In genomic region chr9:69314451-69315210, GRCm38 (mm10) we compare ENCODE assay signal across 23 mouse cellular contexts.
DNase-seq lines count a peak whose midpoint lies in the region; ATAC-seq and TF ChIP-seq lines count a peak whose summit lies in the region.
"Had no signal": no experiment of that assay in that cellular context is flagged by ENCODE, and none has a peak within 500 bp of the region (broad histone marks: within the 10 kb centered on the region; RNA-seq: fewer than 3 reads in every experiment).

No protein-coding gene starts in this region.

- no peaks in the 10 kb centered on the region for H3K9me3 ChIP-seq in heart, embryonic 15.5 days (replicated peaks)
- no peaks in the 10 kb centered on the region for H3K9me3 ChIP-seq in liver, postnatal 0 days (ENCODE audit: low read length)
- no peaks in the 10 kb centered on the region for H3K9me3 ChIP-seq in liver, embryonic 11.5 days (ENCODE audit: control insufficient read depth, low read length)
- H3K9me3 ChIP-seq: embryonic facial prominence, embryonic 15.5 days; forebrain, embryonic 15.5 days; hindbrain, embryonic 12.5 days; intestine, embryonic 15.5 days had no signal

- H3K4me2 ChIP-seq in heart, embryonic 15.5 days = no peak overlapping the region
- H3K4me2 ChIP-seq in liver, postnatal 0 days (ENCODE audit: low read depth, low read length) = no peak overlapping the region
- H3K4me2 ChIP-seq in liver, embryonic 11.5 days = no peak overlapping the region
- H3K4me2 ChIP-seq: embryonic facial prominence, embryonic 15.5 days; forebrain, embryonic 15.5 days; heart, embryonic 11.5 days; hindbrain, embryonic 12.5 days; intestine, embryonic 15.5 days had no signal

- ATAC-seq in heart, embryonic 15.5 days (replicated peaks; ENCODE audit: insufficient number of reproducible peaks, insufficient read depth, low FRiP score, low read depth) = no peak
- ATAC-seq in liver, postnatal 0 days = no peak
- ATAC-seq in liver, embryonic 11.5 days (replicated peaks; ENCODE audit: low FRiP score) = no peak
- no peak for ATAC-seq in erythroid progenitor cell, adult 5-6 weeks (replicated peaks; ENCODE audit: low FRiP score, poor library complexity, severe bottlenecking)
- ATAC-seq: forebrain, embryonic 15.5 days; hindbrain, embryonic 16.5 days; intestine, embryonic 15.5 days; Patski had no signal

- no peak overlapping the region for H3K4me3 ChIP-seq in heart, embryonic 15.5 days
- H3K4me3 ChIP-seq in liver, postnatal 0 days (ENCODE audit: low read depth, low read length) = no peak overlapping the region
- no peak overlapping the region for H3K4me3 ChIP-seq in liver, embryonic 11.5 days (ENCODE audit: low read depth, low read length)
- H3K4me3 ChIP-seq: embryonic facial prominence, embryonic 15.5 days; erythroblast, embryonic 14.5 days; forebrain, embryonic 15.5 days; hindbrain, embryonic 12.5 days; intestine, embryonic 15.5 days had no signal

- 0 out of 2 replicates have a peak overlapping the region, but pooled peaks have one; percentile 6 for H3K27ac ChIP-seq in heart, embryonic 15.5 days
- peak overlapping the region; percentile 55; the same call in 1 of the 2 replicates for H3K27ac ChIP-seq in liver, postnatal 0 days (ENCODE audit: low read depth)
- H3K27ac ChIP-seq in liver, embryonic 11.5 days (ENCODE audit: low read depth, low read length) = no peak overlapping the region
- H3K27ac ChIP-seq: embryonic facial prominence, embryonic 15.5 days; forebrain, embryonic 15.5 days; hindbrain, embryonic 12.5 days; intestine, embryonic 15.5 days had no signal

- no peak for DNase-seq in heart, postnatal 14 days
- DNase-seq in liver, postnatal 0 days = no peak
- DNase-seq in liver, embryonic 11.5 days (ENCODE audit: low spot score) = no peak
- peak; percentile 31 for DNase-seq in T-cell, adult 2 months (ENCODE audit: low spot score)
- no peak for DNase-seq in adrenal gland, postnatal 10 days
- DNase-seq: adrenal gland, adult 8-10 months; cerebellum, adult 11 months; cerebellum, adult 8-10 months; cerebellum, postnatal 14 days; embryo, embryonic 11 days; gastrocnemius, postnatal 25 days; kidney, adult 18-20 months had no signal

- H3K36me3 ChIP-seq in heart, embryonic 15.5 days = no peaks in the 10 kb centered on the region
- H3K36me3 ChIP-seq in liver, postnatal 0 days (replicated peaks; ENCODE audit: insufficient read depth, low read length) = no peaks in the 10 kb centered on the region
- H3K36me3 ChIP-seq in liver, embryonic 11.5 days (ENCODE audit: control insufficient read depth, insufficient read depth, low read length) = no peaks in the 10 kb centered on the region
- H3K36me3 ChIP-seq: embryonic facial prominence, embryonic 15.5 days; forebrain, embryonic 15.5 days; hindbrain, embryonic 12.5 days; intestine, embryonic 15.5 days had no signal

- WGBS in heart, embryonic 15.5 days = 51% methylated on average over 9 of the region's 9 CpGs
- WGBS in liver, postnatal 0 days (ENCODE audit: insufficient replicate concordance) = 57% methylated on average over 9 of the region's 9 CpGs
- WGBS in liver, embryonic 11.5 days = 61% methylated on average over 9 of the region's 9 CpGs

- no peaks in the 10 kb centered on the region for H3K27me3 ChIP-seq in heart, embryonic 15.5 days
- H3K27me3 ChIP-seq in liver, postnatal 0 days (ENCODE audit: insufficient read depth, low read length) = no peaks in the 10 kb centered on the region
- H3K27me3 ChIP-seq in liver, embryonic 11.5 days (replicated peaks; ENCODE audit: control insufficient read depth, insufficient read depth, low read length) = no peaks in the 10 kb centered on the region
- H3K27me3 ChIP-seq: CH12.LX; embryonic facial prominence, embryonic 15.5 days; hindbrain, embryonic 12.5 days; intestine, embryonic 15.5 days; Patski had no signal

- peaks cover 7% of the 10 kb centered on the region for H3K4me1 ChIP-seq in heart, embryonic 15.5 days (replicated peaks)
- H3K4me1 ChIP-seq in liver, postnatal 0 days (ENCODE audit: insufficient read depth) = peaks cover 18% of the 10 kb centered on the region
- H3K4me1 ChIP-seq in liver, embryonic 11.5 days (replicated peaks; ENCODE audit: control insufficient read depth, insufficient read depth, low read length) = no peaks in the 10 kb centered on the region
- H3K4me1 ChIP-seq: intestine, embryonic 15.5 days had no signal

- TF ChIP-seq CTCF in liver, postnatal 0 days (IDR thresholded peaks at IDR 0.05; ENCODE audit: low read depth) = no peak

- intact Hi-C loops in heart, postnatal 14 days (cut with DNase I) = no loop called here

- no peak overlapping the region for H3K9ac ChIP-seq in heart, embryonic 15.5 days
- no peak overlapping the region for H3K9ac ChIP-seq in liver, postnatal 0 days (replicated peaks)
- no peak overlapping the region for H3K9ac ChIP-seq in liver, embryonic 11.5 days (ENCODE audit: low read depth, low read length)
- H3K9ac ChIP-seq: embryonic facial prominence, embryonic 15.5 days; forebrain, embryonic 15.5 days; hindbrain, embryonic 12.5 days; intestine, embryonic 15.5 days had no signal

- no peak for TF ChIP-seq EP300 in liver, postnatal 0 days (IDR thresholded peaks at IDR 0.05; ENCODE audit: low read depth)
